Mouse (Mus musculus): ENCODE measurements around the gene Lmtk2. TPM values are rescaled to one million over a fixed set of nuclear protein-coding genes. Genes with fewer than 3 reads are reported as not detected.
A peak's percentile ranks its signal among the peaks of the same experiment; 100 is the strongest.

Lmtk2 gene
- total RNA-seq (2017), result 8.1 and 9.7 TPM in 2 replicates

- ATAC-seq (replicated peaks; ENCODE audit: low read depth, poor library complexity, severe bottlenecking), result peak; percentile 97
Observed at GRCm38 (mm10) chr5:144100149-144100935, at the start of gene Lmtk2. Gene Lmtk2 (plus strand): TSS chr5:144100436.

GRCm38 (mm10) chr5:144051268-144051667 is 49.0 kb upstream of the Lmtk2 start:
- peak; percentile 50; the same call in 1 of the 2 replicates for ATAC-seq (replicated peaks; ENCODE audit: low read depth, poor library complexity, severe bottlenecking)

GRCm38 (mm10) chr5:144053450-144053849 is 46.8 kb upstream of the Lmtk2 start:
- ATAC-seq (replicated peaks; ENCODE audit: low read depth, poor library complexity, severe bottlenecking), result no peak

GRCm38 (mm10) chr5:144054340-144054739 is 45.9 kb upstream of the Lmtk2 start:
- no peak for ATAC-seq (replicated peaks; ENCODE audit: low read depth, poor library complexity, severe bottlenecking)

GRCm38 (mm10) chr5:144064093-144064492 is 36.1 kb upstream of the Lmtk2 start:
- no peak for ATAC-seq (replicated peaks; ENCODE audit: low read depth, poor library complexity, severe bottlenecking)

- 0 out of 2 replicates have a peak, but pooled peaks have one; percentile 22 for ATAC-seq (replicated peaks; ENCODE audit: low read depth, poor library complexity, severe bottlenecking)
Observed at GRCm38 (mm10) chr5:144066036-144066435, 34.2 kb upstream of the Lmtk2 start.

GRCm38 (mm10) chr5:144070064-144070463 is 30.2 kb upstream of the Lmtk2 start:
- no peak for ATAC-seq (replicated peaks; ENCODE audit: low read depth, poor library complexity, severe bottlenecking)

GRCm38 (mm10) chr5:144071249-144071648 is 29.0 kb upstream of the Lmtk2 start:
- no peak for ATAC-seq (replicated peaks; ENCODE audit: low read depth, poor library complexity, severe bottlenecking)

GRCm38 (mm10) chr5:144077541-144077940 is 22.7 kb upstream of the Lmtk2 start:
- ATAC-seq (replicated peaks; ENCODE audit: low read depth, poor library complexity, severe bottlenecking), result no peak

- no peak for ATAC-seq (replicated peaks; ENCODE audit: low read depth, poor library complexity, severe bottlenecking)
Observed at GRCm38 (mm10) chr5:144080886-144081285, 19.4 kb upstream of the Lmtk2 start.

GRCm38 (mm10) chr5:144082006-144082405 is 18.2 kb upstream of the Lmtk2 start:
- no peak for ATAC-seq (replicated peaks; ENCODE audit: low read depth, poor library complexity, severe bottlenecking)

- no peak for ATAC-seq (replicated peaks; ENCODE audit: low read depth, poor library complexity, severe bottlenecking)
Observed at GRCm38 (mm10) chr5:144083521-144083920, 16.7 kb upstream of the Lmtk2 start.

GRCm38 (mm10) chr5:144084271-144084670 is 16.0 kb upstream of the Lmtk2 start:
- ATAC-seq (replicated peaks; ENCODE audit: low read depth, poor library complexity, severe bottlenecking), result no peak

- no peak for ATAC-seq (replicated peaks; ENCODE audit: low read depth, poor library complexity, severe bottlenecking)
Observed at GRCm38 (mm10) chr5:144085696-144086095, 14.5 kb upstream of the Lmtk2 start.

- ATAC-seq (replicated peaks; ENCODE audit: low read depth, poor library complexity, severe bottlenecking), result no peak
Observed at GRCm38 (mm10) chr5:144086494-144086893, 13.7 kb upstream of the Lmtk2 start.

- no peak for ATAC-seq (replicated peaks; ENCODE audit: low read depth, poor library complexity, severe bottlenecking)
Observed at GRCm38 (mm10) chr5:144088354-144088753, 11.9 kb upstream of the Lmtk2 start.

GRCm38 (mm10) chr5:144095461-144095970 is 4.7 kb upstream of the Lmtk2 start:
- no peak for ATAC-seq (replicated peaks; ENCODE audit: low read depth, poor library complexity, severe bottlenecking)

- ATAC-seq (replicated peaks; ENCODE audit: low read depth, poor library complexity, severe bottlenecking), result no peak
Observed at GRCm38 (mm10) chr5:144097902-144098639, 2.2 kb upstream of the Lmtk2 start.

GRCm38 (mm10) chr5:144098640-144098929 is 1.7 kb upstream of the Lmtk2 start:
- no peak for ATAC-seq (replicated peaks; ENCODE audit: low read depth, poor library complexity, severe bottlenecking)

GRCm38 (mm10) chr5:144100948-144101347 is 712 bp downstream of the Lmtk2 start:
- no peak for ATAC-seq (replicated peaks; ENCODE audit: low read depth, poor library complexity, severe bottlenecking)

GRCm38 (mm10) chr5:144105070-144105469 is 4.8 kb downstream of the Lmtk2 start:
- peak; percentile 77 for ATAC-seq (replicated peaks; ENCODE audit: low read depth, poor library complexity, severe bottlenecking)
